Mouse (Mus musculus): ENCODE measurements around the gene Zfp710. TPM values are rescaled to one million over a fixed set of nuclear protein-coding genes. Genes with fewer than 3 reads are reported as not detected.
"Not testable (repeated sequence)": the region's sequence is repeated elsewhere in the genome, so short reads cannot be mapped to it uniquely, and the experiment has no call there.

Gene Zfp710
- 18.3 and 18.5 TPM in 2 replicates for polyA plus RNA-seq (2015; fragmentation: Nextera tagmentation; extraction: Ambion mirVana)

GRCm38 (mm10) chr7:80024521-80025390, at the start of gene Zfp710:
Gene Zfp710 (plus strand): TSS chr7:80024814.
- Histone ChIP-seq H3K27ac (peak within 1 kb of the TSS; percentile 96), H3K27me3 (no peaks in the 10 kb centered on the region), H3K36me3 (no peaks in the 10 kb centered on the region), H3K4me1 (replicated peaks) (peaks cover 39% of the 10 kb centered on the region), H3K4me2 (peak within 1 kb of the TSS; percentile 96), H3K9me3 (no peaks in the 10 kb centered on the region), H3K9ac (peak within 1 kb of the TSS; percentile 94), H3K4me3 (peak within 1 kb of the TSS; percentile 85)
- under 1% methylated on average over 40 of the region's 42 CpGs for WGBS
- peak; percentile 72 for ATAC-seq (ENCODE audit: low FRiP score)

GRCm38 (mm10) chr7:79975316-79975715, 49.3 kb upstream of the Zfp710 start:
- Histone ChIP-seq H3K4me1 (replicated peaks) (no peaks in the 10 kb centered on the region), H3K27me3 (no peaks in the 10 kb centered on the region), H3K9ac (no peak overlapping the region), H3K27ac (no peak overlapping the region), H3K9me3 (no peaks in the 10 kb centered on the region), H3K36me3 (no peaks in the 10 kb centered on the region), H3K4me2 (no peak overlapping the region), H3K4me3 (no peak overlapping the region)
- ATAC-seq (ENCODE audit: low FRiP score) = no peak
- 89% methylated on average over 2 of the region's 2 CpGs for WGBS

GRCm38 (mm10) chr7:79986717-79987116, 37.9 kb upstream of the Zfp710 start:
- Histone ChIP-seq H3K9me3 (no peaks in the 10 kb centered on the region), H3K4me3 (no peak overlapping the region), H3K36me3 (no peaks in the 10 kb centered on the region), H3K27ac (no peak overlapping the region), H3K4me1 (replicated peaks) (0 out of 2 replicates have a peak, but pooled peaks cover 6% of the 10 kb centered on the region), H3K27me3 (no peaks in the 10 kb centered on the region), H3K4me2 (no peak overlapping the region), H3K9ac (peak overlapping the region; percentile 29; the same call in 1 of the 2 replicates)
- WGBS = 87% methylated on average over 7 of the region's 7 CpGs
- no peak for ATAC-seq (ENCODE audit: low FRiP score)

- Histone ChIP-seq H3K27ac (no peak overlapping the region), H3K36me3 (no peaks in the 10 kb centered on the region), H3K4me3 (no peak overlapping the region), H3K9me3 (no peaks in the 10 kb centered on the region), H3K4me1 (replicated peaks) (0 out of 2 replicates have a peak, but pooled peaks cover 6% of the 10 kb centered on the region), H3K9ac (no peak overlapping the region), H3K4me2 (no peak overlapping the region), H3K27me3 (no peaks in the 10 kb centered on the region)
- no peak for ATAC-seq (ENCODE audit: low FRiP score)
- 52% methylated on average over 3 of the region's 3 CpGs for WGBS
These were observed 36.9 kb upstream of the Zfp710 start for GRCm38 (mm10) chr7:79987745-79988144.

- H3K27me3 ChIP-seq; H3K9ac ChIP-seq; H3K4me3 ChIP-seq; H3K9me3 ChIP-seq; H3K4me1 ChIP-seq (replicated peaks); H3K36me3 ChIP-seq; H3K4me2 ChIP-seq; H3K27ac ChIP-seq; ATAC-seq (ENCODE audit: low FRiP score): not testable (repeated sequence)
- WGBS = 93% methylated on average over 1 of the region's 1 CpGs
These were observed 36.1 kb upstream of the Zfp710 start for GRCm38 (mm10) chr7:79988466-79988865.

- WGBS = 25% methylated on average over 8 of the region's 8 CpGs
- Histone ChIP-seq H3K9me3 (no peaks in the 10 kb centered on the region), H3K4me2 (no peak overlapping the region), H3K36me3 (no peaks in the 10 kb centered on the region), H3K27ac (no peak overlapping the region), H3K4me1 (replicated peaks) (0 out of 2 replicates have a peak, but pooled peaks cover 6% of the 10 kb centered on the region), H3K4me3 (no peak overlapping the region), H3K9ac (no peak overlapping the region), H3K27me3 (no peaks in the 10 kb centered on the region)
- no peak for ATAC-seq (ENCODE audit: low FRiP score)
These were observed 30.1 kb upstream of the Zfp710 start for GRCm38 (mm10) chr7:79994476-79994875.

- 0 out of 2 replicates have a peak, but pooled peaks cover 6% of the 10 kb centered on the region for H3K4me1 ChIP-seq (replicated peaks)
- H3K9me3 ChIP-seq = no peaks in the 10 kb centered on the region
- no peak overlapping the region for H3K27ac ChIP-seq
- 67% methylated on average over 1 of the region's 1 CpGs for WGBS
- H3K4me2 ChIP-seq = no peak overlapping the region
- H3K27me3 ChIP-seq = no peaks in the 10 kb centered on the region
- no peak overlapping the region for H3K9ac ChIP-seq
- H3K36me3 ChIP-seq = no peaks in the 10 kb centered on the region
- no peak for ATAC-seq (ENCODE audit: low FRiP score)
- H3K4me3 ChIP-seq = no peak overlapping the region
These were observed 26.9 kb upstream of the Zfp710 start for GRCm38 (mm10) chr7:79997761-79998160.

- Histone ChIP-seq H3K27ac (no peak overlapping the region), H3K9ac (no peak overlapping the region), H3K4me2 (no peak overlapping the region), H3K4me1 (replicated peaks) (no peaks in the 10 kb centered on the region), H3K9me3 (no peaks in the 10 kb centered on the region), H3K27me3 (no peaks in the 10 kb centered on the region), H3K4me3 (no peak overlapping the region), H3K36me3 (no peaks in the 10 kb centered on the region)
- ATAC-seq (ENCODE audit: low FRiP score) = no peak
- 72% methylated on average over 11 of the region's 11 CpGs for WGBS
These were observed 22.1 kb upstream of the Zfp710 start for GRCm38 (mm10) chr7:80002353-80003055.

GRCm38 (mm10) chr7:80004776-80005554, 19.6 kb upstream of the Zfp710 start:
- no peak for ATAC-seq (ENCODE audit: low FRiP score)
- no peak overlapping the region for H3K9ac ChIP-seq
- H3K27me3 ChIP-seq = no peaks in the 10 kb centered on the region
- 63% methylated on average over 20 of the region's 20 CpGs for WGBS
- H3K4me2 ChIP-seq = no peak overlapping the region
- no peak overlapping the region for H3K27ac ChIP-seq
- no peaks in the 10 kb centered on the region for H3K4me1 ChIP-seq (replicated peaks)
- no peak overlapping the region for H3K4me3 ChIP-seq
- no peaks in the 10 kb centered on the region for H3K36me3 ChIP-seq
- H3K9me3 ChIP-seq = no peaks in the 10 kb centered on the region

- WGBS = 79% methylated on average over 5 of the region's 5 CpGs
- Histone ChIP-seq H3K27me3 (no peaks in the 10 kb centered on the region), H3K9me3 (no peaks in the 10 kb centered on the region), H3K4me3 (no peak overlapping the region), H3K27ac (no peak overlapping the region), H3K9ac (no peak overlapping the region), H3K4me1 (replicated peaks) (no peaks in the 10 kb centered on the region), H3K36me3 (no peaks in the 10 kb centered on the region), H3K4me2 (no peak overlapping the region)
- no peak for ATAC-seq (ENCODE audit: low FRiP score)
These were observed 13.9 kb upstream of the Zfp710 start for GRCm38 (mm10) chr7:80010680-80011079.

GRCm38 (mm10) chr7:80011470-80011869, 13.1 kb upstream of the Zfp710 start:
- WGBS = 63% methylated on average over 2 of the region's 2 CpGs
- Histone ChIP-seq H3K27me3 (no peaks in the 10 kb centered on the region), H3K27ac (no peak overlapping the region), H3K4me2 (no peak overlapping the region), H3K9ac (no peak overlapping the region), H3K4me3 (no peak overlapping the region), H3K36me3 (no peaks in the 10 kb centered on the region), H3K4me1 (replicated peaks) (no peaks in the 10 kb centered on the region), H3K9me3 (no peaks in the 10 kb centered on the region)
- no peak for ATAC-seq (ENCODE audit: low FRiP score)

Measured in hindbrain, embryonic 13.5 days (tissue).